Mouse (Mus musculus): ENCODE results near the gene Hoxd10. TPM values are rescaled to one million over a fixed set of nuclear protein-coding genes. Genes with fewer than 3 reads are reported as not detected.

The Hoxd10 gene
- polyA plus RNA-seq, 1 experiment from 2014 or later: not detected

- Histone ChIP-seq H3K27ac (no peak overlapping the region), H3K9ac (no peak overlapping the region), H3K27me3 (peaks cover 89% of the 10 kb centered on the region), H3K4me3 (replicated peaks) (peak overlapping the region; percentile 15; the same call in 1 of the 2 replicates), H3K4me1 (peaks cover 17% of the 10 kb centered on the region), H3K4me2 (no peak overlapping the region), H3K36me3 (replicated peaks) (no peaks in the 10 kb centered on the region), H3K9me3 (0 out of 2 replicates have a peak, but pooled peaks cover 4% of the 10 kb centered on the region)
- no peak for ATAC-seq (ENCODE audit: low FRiP score)
- 3% methylated on average over 60 of the region's 62 CpGs for WGBS
Measured at GRCm38 (mm10) chr2:74657251-74658023, 34.3 kb upstream of the Hoxd10 start.

DNA sequence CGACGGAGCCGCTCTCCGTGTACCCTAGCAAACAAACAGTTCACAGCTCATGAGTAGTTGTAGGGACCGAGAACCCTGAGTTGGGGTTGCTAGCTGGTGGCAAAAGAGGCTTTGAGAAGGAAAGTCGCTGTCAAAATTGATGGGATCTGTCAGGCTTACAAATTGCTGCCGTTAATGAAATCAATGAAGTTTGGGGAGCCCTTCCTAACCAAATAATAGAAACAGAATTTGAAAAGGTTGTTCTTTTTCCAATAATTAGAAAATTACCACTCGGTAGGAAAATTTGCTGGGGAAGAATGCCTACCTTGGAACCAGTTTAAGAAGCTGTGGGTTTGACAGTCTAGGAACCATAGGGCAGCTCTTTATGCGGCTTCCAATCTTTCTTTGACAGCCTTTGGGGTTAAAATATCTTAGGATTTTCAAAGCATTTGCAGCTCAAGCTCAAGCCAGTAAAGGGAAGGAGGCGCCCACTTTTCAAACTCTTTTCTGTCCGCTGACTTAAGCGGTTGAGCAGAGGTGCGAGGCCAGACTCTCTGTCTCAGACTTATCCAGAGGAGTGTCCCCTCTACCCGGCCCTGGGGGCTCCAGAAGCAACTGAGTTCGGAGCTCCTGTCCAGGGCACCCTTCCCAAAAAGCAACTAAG is 33.6 kb upstream of the Hoxd10 start:
- Histone ChIP-seq H3K9ac (no peak overlapping the region), H3K4me1 (peaks cover 17% of the 10 kb centered on the region), H3K4me2 (no peak overlapping the region), H3K4me3 (replicated peaks) (peak overlapping the region; percentile 15; the same call in 1 of the 2 replicates), H3K36me3 (replicated peaks) (no peaks in the 10 kb centered on the region), H3K27me3 (peaks cover 94% of the 10 kb centered on the region), H3K9me3 (0 out of 2 replicates have a peak, but pooled peaks cover 4% of the 10 kb centered on the region), H3K27ac (no peak overlapping the region)
- no peak for ATAC-seq (ENCODE audit: low FRiP score)
- WGBS: under 1% methylated on average over 15 of the region's 15 CpGs

DNA sequence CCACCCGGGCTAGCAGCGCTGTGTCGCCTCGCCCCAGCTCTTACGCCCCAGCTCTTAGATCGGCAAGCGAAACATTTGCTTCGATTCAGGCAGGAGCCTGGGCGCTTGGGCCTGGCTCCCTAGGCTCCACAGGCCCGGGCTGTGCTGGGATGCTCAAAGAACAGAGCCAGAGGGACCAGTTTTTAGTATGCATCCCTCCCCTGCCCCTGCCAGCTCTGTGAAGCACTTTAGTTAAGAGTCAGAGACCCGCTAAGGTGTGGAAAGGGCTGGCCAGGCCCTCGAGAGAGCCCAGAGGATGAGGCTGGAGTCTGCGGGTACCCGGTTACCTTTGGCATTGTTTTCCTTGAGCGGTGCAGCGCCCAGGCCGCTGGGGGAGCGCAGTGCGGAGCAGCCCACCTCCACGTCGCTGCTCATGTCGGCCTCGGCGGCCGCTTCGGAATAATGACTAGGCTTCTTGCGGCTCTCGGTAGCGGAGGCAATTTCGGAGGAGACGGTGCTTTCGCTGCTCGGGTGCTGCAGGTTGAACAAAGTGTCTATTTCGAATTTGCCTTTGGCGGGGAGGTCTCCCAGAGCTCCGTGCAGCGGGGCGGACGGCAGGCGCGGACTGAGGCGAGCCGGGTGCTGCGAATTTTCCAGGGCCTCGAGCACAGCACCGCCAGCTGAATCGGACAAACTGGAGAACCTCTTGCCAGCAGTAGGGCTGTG is 32.9 kb upstream of the Hoxd10 start:
- H3K27me3 ChIP-seq: peaks cover 98% of the 10 kb centered on the region
- no peak overlapping the region for H3K9ac ChIP-seq
- H3K9me3 ChIP-seq: 0 out of 2 replicates have a peak, but pooled peaks cover 4% of the 10 kb centered on the region
- H3K36me3 ChIP-seq (replicated peaks): no peaks in the 10 kb centered on the region
- no peak overlapping the region for H3K27ac ChIP-seq
- no peak overlapping the region for H3K4me3 ChIP-seq (replicated peaks)
- no peak overlapping the region for H3K4me2 ChIP-seq
- WGBS: under 1% methylated on average over 47 of the region's 47 CpGs
- peaks cover 17% of the 10 kb centered on the region for H3K4me1 ChIP-seq
- ATAC-seq (ENCODE audit: low FRiP score): no peak

DNA sequence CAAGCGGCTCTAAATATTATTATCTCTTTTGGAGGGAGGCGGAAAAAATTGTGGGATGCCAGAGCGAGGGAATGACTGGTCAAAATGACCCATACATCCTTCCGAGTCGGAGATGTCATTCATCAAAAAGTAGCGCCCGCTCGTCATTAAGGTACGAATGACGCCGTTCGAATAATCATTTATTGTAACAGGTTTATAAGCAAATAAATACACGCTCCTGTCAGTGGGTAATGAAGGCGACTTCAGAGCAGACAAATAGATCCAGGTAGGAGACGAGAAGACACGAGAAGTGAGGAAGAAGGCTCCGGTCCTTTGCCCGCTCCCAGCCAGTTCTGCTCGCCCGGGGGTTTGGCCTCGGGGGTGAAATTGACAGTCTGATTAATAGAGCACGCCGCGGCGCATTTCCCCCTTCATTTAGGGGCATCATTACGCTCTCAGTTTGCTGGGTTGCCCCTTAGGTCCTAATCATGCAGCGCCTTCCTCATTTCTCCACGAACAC is 32.2 kb upstream of the Hoxd10 start, which contains the start of gene Evx2:
Gene Evx2, minus strand, starts transcription at position 51 of the 499 bp plus-strand sequence.
- no peak for ATAC-seq (ENCODE audit: low FRiP score)
- H3K9ac ChIP-seq: no peak within 1 kb of the TSS
- no peaks in the 10 kb centered on the region for H3K36me3 ChIP-seq (replicated peaks)
- no peak within 1 kb of the TSS for H3K27ac ChIP-seq
- no peak within 1 kb of the TSS for H3K4me2 ChIP-seq
- H3K4me3 ChIP-seq (replicated peaks): no peak within 1 kb of the TSS
- 2% methylated on average over 28 of the region's 28 CpGs for WGBS
- H3K4me1 ChIP-seq: peaks cover 17% of the 10 kb centered on the region
- H3K9me3 ChIP-seq: 0 out of 2 replicates have a peak, but pooled peaks cover 4% of the 10 kb centered on the region
- H3K27me3 ChIP-seq: peaks cover 98% of the 10 kb centered on the region

GRCm38 (mm10) chr2:74660421-74661375 is 31.0 kb upstream of the Hoxd10 start:
- 0 out of 2 replicates have a peak, but pooled peaks have one; percentile 20 for ATAC-seq (ENCODE audit: low FRiP score)
- Histone ChIP-seq H3K27me3 (peaks cover 96% of the 10 kb centered on the region), H3K4me2 (no peak overlapping the region), H3K27ac (no peak overlapping the region), H3K9ac (no peak overlapping the region), H3K4me1 (peaks cover 13% of the 10 kb centered on the region), H3K36me3 (replicated peaks) (no peaks in the 10 kb centered on the region), H3K9me3 (no peaks in the 10 kb centered on the region), H3K4me3 (replicated peaks) (no peak overlapping the region)
- WGBS: 3% methylated on average over 30 of the region's 30 CpGs

GRCm38 (mm10) chr2:74661685-74662084 is 30.0 kb upstream of the Hoxd10 start:
- H3K4me3 ChIP-seq (replicated peaks): 0 out of 2 replicates have a peak overlapping the region, but pooled peaks have one; percentile 11
- WGBS: under 1% methylated on average over 14 of the region's 14 CpGs
- H3K9me3 ChIP-seq: no peaks in the 10 kb centered on the region
- H3K27me3 ChIP-seq: peaks cover 96% of the 10 kb centered on the region
- H3K36me3 ChIP-seq (replicated peaks): no peaks in the 10 kb centered on the region
- no peak overlapping the region for H3K9ac ChIP-seq
- H3K27ac ChIP-seq: no peak overlapping the region
- H3K4me2 ChIP-seq: peak overlapping the region; percentile 24; the same call in 1 of the 2 replicates
- ATAC-seq (ENCODE audit: low FRiP score): peak; percentile 67
- H3K4me1 ChIP-seq: peaks cover 8% of the 10 kb centered on the region; the same call in 1 of the 2 replicates

DNA sequence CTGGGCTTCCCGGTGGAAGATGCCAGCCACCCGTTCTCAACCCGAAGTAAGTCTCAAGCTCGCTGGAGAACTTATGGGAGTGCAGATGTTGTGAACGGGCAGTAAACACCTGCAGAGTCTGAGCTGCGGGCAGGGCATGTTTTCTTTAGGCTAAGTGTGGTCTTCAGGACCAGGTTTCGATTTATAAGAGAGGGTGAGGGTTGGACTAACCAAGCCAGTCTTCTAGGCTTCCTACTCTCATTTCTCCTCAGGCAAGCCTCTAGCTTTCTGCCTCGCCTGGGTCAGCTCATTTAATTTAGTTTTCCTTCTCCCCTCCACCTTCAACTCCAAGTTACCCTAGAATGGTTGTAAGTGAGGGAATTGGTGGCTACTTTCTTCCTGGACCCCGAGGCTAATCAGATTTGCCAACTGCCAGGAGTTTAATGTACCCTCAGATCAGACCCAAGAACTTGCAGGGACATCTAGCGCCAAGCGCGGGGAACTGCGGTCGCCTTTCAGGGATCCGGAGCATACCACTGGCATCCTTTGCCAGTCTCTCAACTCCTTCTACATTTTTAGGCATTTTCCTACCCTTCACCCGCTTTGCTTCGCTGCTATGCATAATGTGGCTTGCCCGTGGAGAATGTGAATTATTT is 28.3 kb upstream of the Hoxd10 start:
- no peaks in the 10 kb centered on the region for H3K36me3 ChIP-seq (replicated peaks)
- ATAC-seq (ENCODE audit: low FRiP score): no peak
- H3K9me3 ChIP-seq: no peaks in the 10 kb centered on the region
- H3K27me3 ChIP-seq: peaks cover 98% of the 10 kb centered on the region
- H3K4me3 ChIP-seq (replicated peaks): no peak overlapping the region
- H3K9ac ChIP-seq: no peak overlapping the region
- peaks cover 11% of the 10 kb centered on the region for H3K4me1 ChIP-seq
- WGBS: 4% methylated on average over 18 of the region's 18 CpGs
- H3K4me2 ChIP-seq: no peak overlapping the region
- H3K27ac ChIP-seq: no peak overlapping the region

GRCm38 (mm10) chr2:74666411-74666810 is 25.3 kb upstream of the Hoxd10 start:
- H3K27ac ChIP-seq: no peak overlapping the region
- WGBS: 1% methylated on average over 7 of the region's 7 CpGs
- H3K36me3 ChIP-seq (replicated peaks): no peaks in the 10 kb centered on the region
- H3K9ac ChIP-seq: no peak overlapping the region
- no peaks in the 10 kb centered on the region for H3K9me3 ChIP-seq
- no peak for ATAC-seq (ENCODE audit: low FRiP score)
- H3K4me3 ChIP-seq (replicated peaks): no peak overlapping the region
- no peak overlapping the region for H3K4me2 ChIP-seq
- H3K4me1 ChIP-seq: peaks cover 14% of the 10 kb centered on the region
- peaks cover 95% of the 10 kb centered on the region for H3K27me3 ChIP-seq

DNA sequence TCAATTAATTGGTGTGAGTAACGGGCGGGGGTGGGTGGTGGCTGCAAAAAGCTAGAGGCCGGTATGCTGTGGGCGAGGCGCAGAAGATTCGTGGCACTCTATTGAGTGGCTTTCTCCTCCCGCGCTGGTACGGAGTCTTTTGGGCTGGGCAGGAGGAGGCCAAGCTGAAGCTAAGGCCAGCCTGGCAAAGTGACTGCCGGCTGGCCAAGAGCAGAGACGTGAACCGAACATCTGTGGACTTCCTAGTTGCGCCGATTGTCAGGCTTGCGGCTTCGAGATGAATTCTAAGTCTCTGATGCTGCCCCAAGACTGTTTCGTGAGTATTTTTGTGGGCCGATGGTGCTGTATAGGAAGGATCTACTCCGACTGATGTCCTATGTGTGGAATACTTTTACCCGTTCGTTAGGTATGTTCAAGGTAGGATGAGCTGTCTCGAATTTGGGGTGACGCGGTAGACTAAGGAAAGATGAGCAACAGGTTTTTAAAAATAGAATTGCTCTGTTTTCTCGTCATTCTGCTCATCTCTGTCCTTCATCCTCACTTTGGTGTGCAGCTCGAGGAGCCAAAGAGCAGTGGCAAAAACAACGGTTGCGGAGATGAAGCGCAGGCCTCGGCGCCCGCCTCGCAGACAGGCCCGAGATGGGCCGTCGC is 24.4 kb upstream of the Hoxd10 start:
- 1% methylated on average over 36 of the region's 36 CpGs for WGBS
- H3K4me3 ChIP-seq (replicated peaks): peak overlapping the region; percentile 39; the same call in 1 of the 2 replicates

GRCm38 (mm10) chr2:74667842-74668357 is 23.8 kb upstream of the Hoxd10 start, which contains the start of gene Hoxd13:
Gene Hoxd13, plus strand, starts transcription at chr2:74668310.
- under 1% methylated on average over 19 of the region's 51 CpGs for WGBS
- peak; percentile 57; the same call in 1 of the 2 replicates for ATAC-seq (ENCODE audit: low FRiP score)
- Histone ChIP-seq H3K4me1 (peaks cover 16% of the 10 kb centered on the region), H3K36me3 (replicated peaks) (no peaks in the 10 kb centered on the region), H3K4me2 (peak within 1 kb of the TSS; percentile 58), H3K27ac (no peak within 1 kb of the TSS), H3K9ac (peak within 1 kb of the TSS; percentile 42; the same call in 1 of the 2 replicates), H3K4me3 (replicated peaks) (peak within 1 kb of the TSS; percentile 39), H3K9me3 (no peaks in the 10 kb centered on the region), H3K27me3 (peaks cover 95% of the 10 kb centered on the region)

More for the DNA sequence above, 24.4 kb upstream of the Hoxd10 start:
- peaks cover 11% of the 10 kb centered on the region for H3K4me1 ChIP-seq
- H3K9me3 ChIP-seq: no peaks in the 10 kb centered on the region
- H3K27me3 ChIP-seq: peaks cover 95% of the 10 kb centered on the region
- no peak overlapping the region for H3K4me2 ChIP-seq
- H3K27ac ChIP-seq: no peak overlapping the region
- no peaks in the 10 kb centered on the region for H3K36me3 ChIP-seq (replicated peaks)
- no peak for ATAC-seq (ENCODE audit: low FRiP score)
- no peak overlapping the region for H3K9ac ChIP-seq

Data from forebrain, embryonic 12.5 days (tissue).